Mouse (Mus musculus) C2C12 (cell line): ENCODE results near the gene Hoxd3.

Experiments used
- CEBPB ChIP-seq: IDR thresholded peaks from one replicate; pipeline ENCODE4 v1.6.1; 2011; ENCODE audit warnings: low read depth, mild to moderate bottlenecking, control low read depth, moderate library complexity
- CTCF ChIP-seq: IDR thresholded peaks from one replicate; pipeline ENCODE4 v1.5.1; 2011; ENCODE audit not compliant: control insufficient read depth, insufficient read depth, insufficient read length
- MAX ChIP-seq: IDR thresholded peaks from one replicate; pipeline ENCODE4 v1.6.1; 2011; ENCODE audit warnings: mild to moderate bottlenecking, control low read depth
- USF1 ChIP-seq: IDR thresholded peaks from one replicate; pipeline ENCODE4 v1.6.1; 2011; ENCODE audit warnings: low read depth, mild to moderate bottlenecking, control low read depth, moderate library complexity

GRCm38 (mm10) chr2:74699664-74700545 is 11.8 kb upstream of the Hoxd3 start:
- no peak for TF ChIP-seq CTCF
- no peak for TF ChIP-seq CEBPB
- no peak for TF ChIP-seq MAX
- no peak for TF ChIP-seq USF1
